Mouse (Mus musculus) embryonic fibroblast, embryonic 13.5 days (primary cell): ENCODE results near the gene Msh6.

Source experiments
- CTCF ChIP-seq: IDR thresholded peaks from 2 replicates; pipeline ENCODE4 v1.5.1; 2011; ENCODE audit warnings: mild to moderate bottlenecking, control low read depth, low read length, moderate library complexity, borderline replicate concordance; ENCODE audit not compliant: insufficient read depth
- POLR2A ChIP-seq: IDR thresholded peaks from 2 replicates; pipeline ENCODE4 v1.6.1; 2011; ENCODE audit warnings: low read depth, mild to moderate bottlenecking, control low read depth, low read length, moderate library complexity

GRCm38 (mm10) chr17:87983313-87983712, 8.5 kb downstream of the Msh6 start:
- TF ChIP-seq POLR2A (no peak), CTCF (no peak)
